Mouse (Mus musculus) embryo, embryonic 10 days (tissue): ENCODE data around the gene Gemin8.

Source experiments
- DNase-seq: peaks from one replicate; pipeline ENCODE4 v3.0.0-alpha.2; 2015; ENCODE audit warnings: low spot score

Gene Gemin8

DNA sequence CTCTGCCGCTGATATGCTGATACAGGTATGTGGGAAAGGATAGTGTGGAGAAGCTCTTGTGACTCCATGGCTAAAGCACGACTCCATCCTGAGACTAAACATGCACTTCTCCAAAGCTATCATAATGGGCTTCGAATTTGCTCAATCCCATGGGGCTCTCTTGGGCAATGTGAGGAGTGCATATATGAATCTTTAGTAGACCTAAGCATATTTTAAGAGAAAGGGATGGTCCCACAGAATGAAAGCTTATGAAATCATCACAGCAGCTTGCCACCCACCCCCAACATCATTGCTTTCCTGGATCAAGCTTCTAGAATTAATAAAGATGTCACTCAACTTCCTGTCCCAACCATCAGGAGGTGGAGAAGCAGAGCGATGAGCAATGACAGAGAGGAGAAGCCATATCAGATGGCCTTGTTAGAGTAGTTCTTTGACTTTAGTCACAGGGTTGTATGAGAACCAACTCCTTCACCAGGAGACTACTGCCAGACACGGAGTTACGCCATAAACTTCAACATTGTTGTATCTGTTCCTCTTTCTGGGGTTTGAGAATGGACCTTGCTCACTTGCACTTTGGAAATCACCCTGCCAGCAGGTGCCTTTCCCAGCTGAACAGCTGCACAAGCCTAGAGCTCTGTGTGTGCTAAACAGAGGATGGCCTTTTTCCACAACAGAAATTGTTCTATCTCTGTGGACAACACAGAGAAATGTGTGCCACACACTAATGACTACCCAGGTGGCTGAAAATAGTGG lies 60.4 kb downstream of the Gemin8 start:
- no peak for DNase-seq

DNA sequence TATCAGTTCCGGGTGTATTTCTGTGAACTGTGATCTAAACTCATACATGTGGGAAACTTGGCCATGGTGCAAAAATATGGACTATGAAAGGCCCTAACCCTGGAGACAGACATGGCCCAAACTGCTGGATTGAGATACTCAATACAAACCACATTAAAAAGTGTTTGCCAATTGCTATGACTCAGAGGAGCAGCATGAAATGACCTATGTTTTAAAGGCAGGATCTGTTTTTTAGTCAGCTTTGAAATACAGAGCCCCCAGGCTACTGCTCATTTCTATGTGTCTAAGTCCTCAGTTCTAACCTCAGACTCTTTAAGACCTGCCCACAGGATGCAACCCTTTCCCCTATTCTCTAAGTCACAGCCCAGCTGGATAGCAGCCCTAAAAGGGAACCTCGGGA lies 65.9 kb downstream of the Gemin8 start:
- DNase-seq, result no peak

GRCm38 (mm10) chrX:166238831-166239460 lies 68.7 kb downstream of the Gemin8 start, which contains the start of gene Gpm6b:
Gene Gpm6b (plus strand): TSS chrX:166238911.
- peak; percentile 38 for DNase-seq

GRCm38 (mm10) chrX:166239520-166239919 lies 69.3 kb downstream of the Gemin8 start:
- no peak for DNase-seq
